Mouse (Mus musculus): ENCODE measurements around the gene E130114P18Rik. TPM values are rescaled to one million over a fixed set of nuclear protein-coding genes. Genes with fewer than 3 reads are reported as not detected.

E130114P18Rik gene
- polyA plus RNA-seq, 1 experiment from 2014 or later, result 28.2 TPM

DNA sequence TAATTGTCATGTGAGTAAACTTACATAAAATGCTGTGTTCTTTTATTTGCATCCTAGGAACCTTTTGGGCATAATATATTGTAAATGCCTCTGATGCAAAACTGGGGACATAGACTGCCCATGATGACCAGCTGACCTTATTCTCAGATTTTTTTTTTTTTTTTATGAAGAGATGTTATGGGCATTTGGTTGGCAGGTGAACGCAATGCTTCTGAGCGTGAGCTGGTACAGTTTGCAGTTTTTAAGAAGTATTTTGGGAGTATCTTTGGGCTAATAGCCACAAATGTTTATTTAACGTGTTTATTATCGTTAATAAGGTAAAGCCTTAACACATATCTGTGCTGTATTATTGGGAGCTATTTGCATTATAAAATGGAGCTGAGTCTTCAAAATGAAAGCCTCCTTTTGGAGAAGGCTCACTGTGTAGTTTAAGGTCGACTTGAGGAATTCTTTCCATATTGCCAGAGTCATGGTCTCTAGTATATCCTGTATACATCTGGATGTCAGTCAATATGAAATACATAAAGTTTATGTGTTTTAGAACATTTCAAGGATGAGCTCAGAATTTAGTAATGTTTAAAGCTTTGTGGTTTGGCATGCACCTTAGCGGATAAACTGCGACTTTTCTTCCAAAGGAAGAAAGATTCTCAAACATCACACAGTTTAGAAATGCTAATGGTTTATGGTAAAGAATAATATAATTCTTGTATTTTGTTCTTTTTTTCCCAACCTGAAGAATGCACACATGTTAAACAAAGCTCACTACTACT lies 3.0 kb upstream of the E130114P18Rik start:
- WGBS, result 71% methylated on average over 7 of the region's 7 CpGs
- Histone ChIP-seq H3K4me2 (replicated peaks) (peak overlapping the region; percentile 84), H3K27me3 (peaks cover 4% of the 10 kb centered on the region; the same call in 1 of the 2 replicates), H3K9me3 (replicated peaks) (no peaks in the 10 kb centered on the region), H3K9ac (no peak overlapping the region; the same call in 1 of the 2 replicates), H3K4me1 (peaks cover 14% of the 10 kb centered on the region), H3K27ac (no peak overlapping the region), H3K36me3 (peaks cover 12% of the 10 kb centered on the region), H3K4me3 (peak overlapping the region; percentile 6; the same call in 1 of the 2 replicates)
- ATAC-seq (ENCODE audit: low FRiP score), result no peak

DNA sequence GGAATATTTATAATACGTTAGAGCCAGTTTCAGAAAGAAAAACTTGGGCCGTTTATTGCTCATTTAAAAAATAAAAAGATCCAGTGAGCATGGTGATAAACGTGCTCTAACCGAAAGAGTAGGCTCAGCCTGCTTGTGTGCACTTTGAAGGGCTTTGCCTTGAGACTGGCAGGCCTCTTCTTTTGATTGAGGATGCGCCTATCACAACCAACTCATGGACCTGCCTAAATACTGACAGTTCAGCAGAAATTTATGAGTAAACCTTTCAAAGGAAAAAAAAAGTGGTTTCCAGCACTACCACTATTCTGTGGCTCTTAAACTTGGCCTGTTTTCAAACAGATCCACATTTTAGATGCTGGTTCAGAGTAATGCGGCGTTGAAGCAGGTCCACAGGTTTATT lies 2.1 kb upstream of the E130114P18Rik start:
- H3K27me3 ChIP-seq, result peaks cover 7% of the 10 kb centered on the region; the same call in 1 of the 2 replicates
- H3K4me2 ChIP-seq (replicated peaks), result peak overlapping the region; percentile 84
- peak overlapping the region; percentile 93; the same call in 1 of the 2 replicates for H3K9ac ChIP-seq
- ATAC-seq (ENCODE audit: low FRiP score), result no peak
- WGBS, result 28% methylated on average over 7 of the region's 7 CpGs
- no peaks in the 10 kb centered on the region for H3K9me3 ChIP-seq (replicated peaks)
- H3K27ac ChIP-seq, result peak overlapping the region; percentile 94; the same call in 1 of the 2 replicates
- peaks cover 12% of the 10 kb centered on the region for H3K36me3 ChIP-seq
- H3K4me3 ChIP-seq, result peak overlapping the region; percentile 74
- peaks cover 16% of the 10 kb centered on the region for H3K4me1 ChIP-seq

GRCm38 (mm10) chr4:97779003-97779930 lies 1.4 kb upstream of the E130114P18Rik start:
- ATAC-seq (ENCODE audit: low FRiP score), result no peak
- Histone ChIP-seq H3K4me2 (replicated peaks) (peak overlapping the region; percentile 84), H3K4me1 (peaks cover 23% of the 10 kb centered on the region), H3K36me3 (peaks cover 12% of the 10 kb centered on the region), H3K9ac (peak overlapping the region; percentile 93), H3K9me3 (replicated peaks) (no peaks in the 10 kb centered on the region), H3K4me3 (peak overlapping the region; percentile 74), H3K27me3 (peaks cover 8% of the 10 kb centered on the region; the same call in 1 of the 2 replicates), H3K27ac (peak overlapping the region; percentile 94)
- 6% methylated on average over 18 of the region's 18 CpGs for WGBS

GRCm38 (mm10) chr4:97778211-97779002 lies 529 bp upstream of the E130114P18Rik start:
- H3K4me3 ChIP-seq, result peak overlapping the region; percentile 74
- ATAC-seq (ENCODE audit: low FRiP score), result peak; percentile 12; the same call in 1 of the 2 replicates
- H3K27me3 ChIP-seq, result peaks cover 8% of the 10 kb centered on the region; the same call in 1 of the 2 replicates

GRCm38 (mm10) chr4:97777081-97777705 lies 685 bp downstream of the E130114P18Rik start:
- H3K4me1 ChIP-seq, result peaks cover 31% of the 10 kb centered on the region
- H3K9me3 ChIP-seq (replicated peaks), result no peaks in the 10 kb centered on the region
- ATAC-seq (ENCODE audit: low FRiP score), result peak; percentile 66
- under 1% methylated on average over 38 of the region's 77 CpGs for WGBS
- peak overlapping the region; percentile 93 for H3K9ac ChIP-seq
- H3K27ac ChIP-seq, result peak overlapping the region; percentile 94
- peak overlapping the region; percentile 74 for H3K4me3 ChIP-seq
- H3K4me2 ChIP-seq (replicated peaks), result peak overlapping the region; percentile 84
- H3K27me3 ChIP-seq, result peaks cover 8% of the 10 kb centered on the region; the same call in 1 of the 2 replicates
- no peaks in the 10 kb centered on the region for H3K36me3 ChIP-seq

More at GRCm38 (mm10) chr4:97778211-97779002, 529 bp upstream of the E130114P18Rik start:
- WGBS, result 1% methylated on average over 58 of the region's 94 CpGs
- Histone ChIP-seq H3K9me3 (replicated peaks) (no peaks in the 10 kb centered on the region), H3K4me1 (peaks cover 30% of the 10 kb centered on the region), H3K27ac (peak overlapping the region; percentile 94), H3K36me3 (peaks cover 10% of the 10 kb centered on the region), H3K9ac (peak overlapping the region; percentile 93), H3K4me2 (replicated peaks) (peak overlapping the region; percentile 84)

GRCm38 (mm10) chr4:97776388-97777080 lies 1.3 kb downstream of the E130114P18Rik start:
- Histone ChIP-seq H3K9ac (peak overlapping the region; percentile 93), H3K27ac (peak overlapping the region; percentile 94), H3K4me3 (peak overlapping the region; percentile 74), H3K36me3 (no peaks in the 10 kb centered on the region), H3K9me3 (replicated peaks) (no peaks in the 10 kb centered on the region), H3K4me2 (replicated peaks) (peak overlapping the region; percentile 84), H3K4me1 (peaks cover 31% of the 10 kb centered on the region), H3K27me3 (peaks cover 8% of the 10 kb centered on the region; the same call in 1 of the 2 replicates)
- WGBS, result under 1% methylated on average over 10 of the region's 10 CpGs
- no peak for ATAC-seq (ENCODE audit: low FRiP score)

DNA sequence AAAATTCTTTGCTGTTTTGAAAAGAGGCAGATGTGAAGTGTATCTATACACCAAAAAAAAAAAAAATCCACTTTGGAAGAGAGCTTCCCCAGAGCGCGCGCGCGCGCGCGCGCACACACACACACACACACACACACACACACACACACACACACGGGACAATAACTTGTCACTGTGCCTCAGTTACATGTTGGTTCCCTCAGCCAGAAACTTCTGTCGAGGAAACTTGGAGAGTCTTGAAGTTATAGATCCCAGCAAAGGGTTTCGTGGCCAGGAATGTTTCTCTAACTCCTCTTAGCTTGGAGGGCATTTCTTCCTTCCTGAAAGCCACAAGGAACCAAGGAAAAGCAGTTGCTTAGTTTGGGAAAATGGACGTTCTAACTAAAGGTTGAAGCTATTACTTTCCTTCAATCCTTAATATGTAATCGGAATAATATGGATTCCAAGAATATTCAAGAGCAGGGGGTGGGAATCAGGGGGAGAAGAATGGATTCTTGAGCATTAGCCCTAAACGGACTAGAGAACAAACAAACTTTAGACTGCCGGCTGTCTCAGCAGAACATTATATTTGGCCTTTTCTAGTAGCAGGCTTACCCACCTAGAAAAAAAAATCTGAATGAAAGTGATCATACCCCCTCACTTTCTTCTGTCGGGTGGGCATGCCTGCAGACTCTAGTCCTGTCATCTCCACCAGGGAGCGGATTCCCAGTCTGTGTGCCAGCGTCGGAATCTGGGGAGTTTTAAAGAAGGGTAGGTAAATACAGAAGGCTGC lies 2.2 kb downstream of the E130114P18Rik start:
- peaks cover 8% of the 10 kb centered on the region; the same call in 1 of the 2 replicates for H3K27me3 ChIP-seq
- peak overlapping the region; percentile 94 for H3K27ac ChIP-seq
- H3K4me1 ChIP-seq, result peaks cover 31% of the 10 kb centered on the region

DNA sequence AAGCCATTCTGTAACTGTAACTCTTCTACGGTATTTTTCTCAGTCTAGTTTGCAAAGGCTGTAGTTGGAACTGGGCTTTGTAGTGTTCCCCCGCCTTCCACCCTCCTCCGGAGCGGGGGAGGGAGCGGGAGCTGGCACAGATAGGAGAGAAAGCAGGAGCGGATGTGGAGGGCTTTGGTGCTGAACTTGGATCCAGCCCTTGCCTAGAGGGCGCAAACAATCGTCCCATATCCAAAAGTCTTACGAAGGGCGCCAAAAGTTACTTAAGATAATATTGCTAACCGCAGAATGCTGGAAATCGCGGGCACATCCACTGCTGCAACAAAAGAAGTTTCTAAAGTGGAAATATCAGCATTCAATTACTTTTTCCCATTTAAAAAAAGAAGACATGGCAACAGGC lies 2.8 kb downstream of the E130114P18Rik start:
- H3K4me1 ChIP-seq, result peaks cover 29% of the 10 kb centered on the region
- H3K4me2 ChIP-seq (replicated peaks), result peak overlapping the region; percentile 84
- H3K9me3 ChIP-seq (replicated peaks), result no peaks in the 10 kb centered on the region
- H3K9ac ChIP-seq, result peak overlapping the region; percentile 23; the same call in 1 of the 2 replicates
- H3K27ac ChIP-seq, result peak overlapping the region; percentile 77
- peak overlapping the region; percentile 13 for H3K4me3 ChIP-seq
- peaks cover 8% of the 10 kb centered on the region; the same call in 1 of the 2 replicates for H3K27me3 ChIP-seq
- no peaks in the 10 kb centered on the region for H3K36me3 ChIP-seq
- no peak for ATAC-seq (ENCODE audit: low FRiP score)
- WGBS, result under 1% methylated on average over 13 of the region's 13 CpGs

More for the DNA sequence above, 2.2 kb downstream of the E130114P18Rik start:
- peak overlapping the region; percentile 13 for H3K4me3 ChIP-seq
- 3% methylated on average over 11 of the region's 20 CpGs for WGBS
- no peaks in the 10 kb centered on the region for H3K36me3 ChIP-seq
- peak overlapping the region; percentile 32; the same call in 1 of the 2 replicates for H3K9ac ChIP-seq
- H3K4me2 ChIP-seq (replicated peaks), result peak overlapping the region; percentile 84
- no peaks in the 10 kb centered on the region for H3K9me3 ChIP-seq (replicated peaks)
- no peak for ATAC-seq (ENCODE audit: low FRiP score)

DNA sequence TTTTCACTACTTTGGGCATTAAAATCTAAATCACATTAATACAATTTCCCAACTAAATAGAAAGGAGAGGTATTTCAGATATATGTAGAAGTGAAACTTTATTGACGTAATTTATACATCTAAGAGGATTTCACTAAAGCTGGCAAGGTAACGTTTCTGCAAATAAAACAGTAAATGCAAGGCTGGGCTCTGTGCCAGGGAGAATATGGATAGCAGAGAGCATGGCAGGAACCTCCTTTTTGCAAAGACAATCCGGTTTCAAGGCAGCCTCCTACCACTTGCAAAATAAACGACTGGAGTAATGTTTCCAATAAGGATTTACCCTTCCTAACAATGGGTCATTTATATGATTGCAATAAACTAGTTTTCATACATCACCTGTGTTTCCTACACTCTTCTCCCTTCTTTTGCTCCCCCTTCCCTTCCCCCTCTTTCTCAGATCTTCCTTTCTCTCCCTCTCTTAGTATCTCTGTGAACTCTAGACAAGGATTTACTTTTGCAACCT lies 3.4 kb downstream of the E130114P18Rik start:
- 0 out of 2 replicates have a peak overlapping the region, but pooled peaks have one; percentile 23 for H3K9ac ChIP-seq
- WGBS, result 21% methylated on average over 4 of the region's 4 CpGs
- peaks cover 6% of the 10 kb centered on the region; the same call in 1 of the 2 replicates for H3K27me3 ChIP-seq
- no peaks in the 10 kb centered on the region for H3K9me3 ChIP-seq (replicated peaks)
- no peaks in the 10 kb centered on the region for H3K36me3 ChIP-seq
- ATAC-seq (ENCODE audit: low FRiP score), result no peak
- peak overlapping the region; percentile 84 for H3K4me2 ChIP-seq (replicated peaks)
- peak overlapping the region; percentile 77 for H3K27ac ChIP-seq
- peaks cover 26% of the 10 kb centered on the region for H3K4me1 ChIP-seq
- peak overlapping the region; percentile 13 for H3K4me3 ChIP-seq

DNA sequence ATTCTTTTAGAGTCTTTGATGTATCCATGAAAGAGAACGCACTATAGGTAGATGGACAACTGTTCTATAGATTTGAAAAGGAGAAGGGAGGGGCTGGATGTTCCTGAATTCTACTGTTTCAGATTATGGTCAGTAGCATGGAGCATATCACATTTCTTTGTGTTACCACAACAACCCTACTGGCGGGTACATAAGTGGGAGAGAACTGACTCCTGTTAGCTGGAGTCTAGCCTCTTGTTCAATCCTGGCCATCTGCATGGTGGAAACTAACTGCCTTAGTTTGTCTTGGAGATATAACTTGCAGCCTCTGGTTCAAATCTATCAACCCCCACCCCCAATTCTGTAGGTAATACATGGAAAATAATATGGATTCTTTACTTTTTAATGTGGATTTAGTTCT lies 4.1 kb downstream of the E130114P18Rik start:
- no peak for ATAC-seq (ENCODE audit: low FRiP score)
- WGBS, result 32% methylated on average over 2 of the region's 2 CpGs
- Histone ChIP-seq H3K9me3 (replicated peaks) (no peaks in the 10 kb centered on the region), H3K4me3 (peak overlapping the region; percentile 44; the same call in 1 of the 2 replicates), H3K27ac (peak overlapping the region; percentile 93), H3K36me3 (no peaks in the 10 kb centered on the region), H3K4me1 (peaks cover 25% of the 10 kb centered on the region), H3K4me2 (replicated peaks) (peak overlapping the region; percentile 84), H3K27me3 (peaks cover 4% of the 10 kb centered on the region; the same call in 1 of the 2 replicates), H3K9ac (no peak overlapping the region)

Data from hindbrain, embryonic 12.5 days (tissue).